Mouse (Mus musculus): ENCODE data around the gene Thada.
A peak's percentile ranks its signal among the peaks of the same experiment; 100 is the strongest.
"Not testable (repeated sequence)": the region's sequence is repeated elsewhere in the genome, so short reads cannot be mapped to it uniquely, and the experiment has no call there.

Gene Thada

GRCm38 (mm10) chr17:84342299-84342817 lies 123.6 kb downstream of the Thada start:
- DNase-seq (ENCODE audit: low spot score) = peak; percentile 49

DNA sequence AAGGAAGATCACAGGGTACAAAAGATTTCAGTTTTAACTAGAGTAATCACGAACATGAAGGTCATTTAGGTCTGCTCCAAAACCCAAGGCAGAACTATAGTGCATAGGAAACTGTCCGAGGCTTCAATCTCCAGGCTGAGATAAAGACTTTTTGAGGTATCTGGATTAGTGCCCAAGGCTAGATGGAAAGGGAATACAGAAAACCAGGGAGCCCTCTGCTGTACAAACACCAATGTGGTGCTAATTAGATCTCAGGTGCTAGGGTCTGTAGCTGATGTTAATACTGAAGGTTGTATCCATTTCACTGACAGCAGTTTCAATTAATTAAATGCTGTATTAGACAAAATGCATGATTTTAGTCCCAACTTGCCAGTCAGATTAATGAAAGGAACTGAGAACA lies 124.3 kb downstream of the Thada start:
- DNase-seq (ENCODE audit: low spot score) = no peak

- DNase-seq (ENCODE audit: low spot score) = no peak
Observed at GRCm38 (mm10) chr17:84340574-84340973, 125.4 kb downstream of the Thada start.

DNA sequence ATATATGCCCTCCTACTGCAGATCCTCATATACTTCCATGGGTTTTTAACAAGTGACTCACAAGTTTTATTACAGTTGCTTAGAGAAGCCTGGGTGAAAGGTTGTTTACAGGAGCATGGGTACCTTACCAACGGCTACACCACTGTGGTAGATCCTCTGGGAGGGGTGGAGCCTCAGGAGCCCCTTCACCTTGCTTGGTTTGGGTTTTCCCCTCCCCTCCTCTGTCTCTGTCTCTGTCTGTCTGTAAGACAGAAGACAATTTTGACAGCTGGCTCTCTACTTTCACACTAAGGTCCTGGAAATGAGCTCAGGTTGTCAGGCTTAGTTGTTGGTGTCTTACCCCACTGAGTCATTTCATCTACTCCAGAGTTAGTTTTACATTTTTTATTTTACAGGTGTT lies 130.0 kb downstream of the Thada start:
- DNase-seq (ENCODE audit: low spot score) = no peak

DNA sequence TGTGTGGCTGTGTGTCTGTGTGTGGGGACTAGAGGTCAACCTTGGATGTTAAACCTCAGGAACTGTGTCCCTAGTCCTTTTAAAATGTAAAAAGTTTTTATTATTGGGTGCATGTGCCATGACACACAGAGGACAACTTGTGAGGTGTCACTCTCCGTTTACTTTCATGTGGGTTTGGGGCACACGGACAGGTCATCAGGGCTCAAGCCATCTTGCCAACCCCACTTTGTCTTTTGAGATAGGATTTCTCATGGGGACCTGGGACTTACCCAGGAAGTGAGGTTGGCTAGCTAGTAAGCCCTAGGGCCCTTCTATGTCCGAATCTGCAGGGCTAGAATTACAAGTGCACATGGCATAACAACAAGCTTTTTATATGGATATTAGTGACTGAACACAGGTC lies 130.9 kb downstream of the Thada start:
- DNase-seq (ENCODE audit: low spot score) = no peak

DNA sequence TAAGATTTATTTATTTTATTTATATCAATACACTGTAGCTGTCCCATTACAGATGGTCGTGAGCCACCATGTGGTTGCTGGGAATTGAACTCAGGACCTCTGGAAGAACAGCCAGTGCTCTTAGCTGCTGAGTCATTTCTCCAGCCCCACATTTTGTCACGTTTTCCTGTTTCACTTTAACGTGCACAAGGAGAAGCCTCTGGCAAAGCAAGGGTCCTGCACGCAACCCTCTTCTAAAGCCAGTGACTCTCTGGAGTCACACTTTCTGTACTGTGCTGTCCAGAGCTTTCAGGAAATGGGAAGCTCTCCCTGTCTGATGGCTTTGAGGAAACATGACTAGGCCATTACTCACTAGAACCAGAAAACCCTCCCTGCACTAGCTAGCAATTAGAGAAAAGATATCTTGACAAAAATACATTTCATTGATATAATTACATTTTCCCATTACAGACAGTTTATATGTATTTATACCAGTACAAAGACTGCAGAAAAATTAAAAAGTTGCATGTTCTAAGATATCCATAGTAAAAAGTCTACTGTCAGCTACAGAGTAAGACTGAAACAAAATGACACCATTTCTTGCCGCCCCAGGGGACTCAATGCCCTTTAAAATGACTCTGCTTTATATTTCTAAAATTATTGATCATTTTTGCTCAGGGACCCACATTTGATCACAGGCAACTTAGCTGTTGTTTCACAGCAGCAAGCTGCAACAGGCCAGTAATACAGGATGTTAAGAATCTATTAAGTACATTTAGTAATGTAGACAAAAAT lies 131.6 kb downstream of the Thada start:
- DNase-seq (ENCODE audit: low spot score) = no peak

DNA sequence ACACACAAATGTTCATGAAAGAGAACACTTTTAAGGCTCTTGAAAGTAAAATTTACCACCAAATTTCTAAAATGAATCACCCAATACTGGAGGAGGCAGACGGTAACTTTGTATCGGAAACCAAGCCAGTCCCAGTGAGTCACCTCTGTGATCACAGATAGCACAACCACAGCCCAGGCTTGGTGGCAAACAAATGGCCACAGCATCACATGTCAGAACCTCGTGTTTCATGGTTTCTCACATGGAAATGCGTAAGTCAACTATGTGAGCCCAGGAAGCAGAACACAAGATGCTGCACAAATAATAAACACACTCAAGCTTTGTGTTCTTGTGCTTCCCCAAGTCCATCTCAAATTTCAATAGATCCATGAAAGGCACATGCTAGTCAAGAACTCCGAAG lies 133.1 kb downstream of the Thada start:
- DNase-seq (ENCODE audit: low spot score) = no peak

DNA sequence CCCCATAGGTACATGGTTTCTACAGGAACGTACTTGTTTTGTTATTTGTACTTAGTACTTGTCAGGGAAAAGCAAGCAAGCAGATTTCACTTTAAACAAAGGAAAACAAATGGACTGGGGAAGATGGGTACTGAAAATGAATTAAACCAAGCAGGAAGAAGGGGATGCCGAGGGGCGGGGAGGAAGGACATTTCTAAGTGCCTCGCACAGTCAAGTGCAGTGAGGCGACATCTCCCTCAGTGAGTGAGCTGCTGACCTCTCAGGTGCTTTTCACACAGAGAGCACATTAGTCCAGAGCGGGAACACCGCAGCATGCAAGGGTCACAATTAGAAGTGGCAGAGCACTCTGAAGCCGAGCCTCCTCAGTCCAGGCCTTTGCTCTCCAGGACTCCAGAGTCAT lies 135.0 kb downstream of the Thada start:
- no peak for DNase-seq (ENCODE audit: low spot score)

- DNase-seq (ENCODE audit: low spot score) = no peak
Observed at GRCm38 (mm10) chr17:84330506-84330905, 135.5 kb downstream of the Thada start.

DNA sequence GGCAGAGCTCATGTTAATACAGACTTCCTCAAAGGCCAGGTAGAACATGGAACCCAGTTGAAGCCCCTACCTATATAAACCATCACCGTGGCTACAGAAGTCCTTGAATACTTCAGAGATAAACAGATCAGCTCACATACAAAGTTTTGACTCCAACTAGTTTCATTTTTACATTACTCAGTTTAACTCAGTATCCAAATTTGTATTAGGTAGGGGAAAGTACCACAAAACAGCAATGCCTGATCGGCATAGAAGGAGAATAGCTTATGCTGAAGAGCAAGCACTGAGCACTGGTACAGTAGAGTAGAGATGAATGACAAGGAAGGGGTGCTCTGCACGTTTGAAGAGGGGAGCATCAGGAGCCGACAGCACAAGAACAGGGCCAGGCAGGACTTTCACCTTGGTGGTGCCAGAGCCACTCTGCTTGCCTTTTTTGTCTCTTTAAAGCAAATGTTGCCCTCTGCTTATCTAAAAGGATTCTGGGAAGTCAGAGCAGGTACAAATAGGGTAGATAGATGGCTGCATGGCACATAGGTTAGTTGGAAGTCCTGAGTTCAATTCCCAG lies 136.0 kb downstream of the Thada start:
- no peak for DNase-seq (ENCODE audit: low spot score)

DNA sequence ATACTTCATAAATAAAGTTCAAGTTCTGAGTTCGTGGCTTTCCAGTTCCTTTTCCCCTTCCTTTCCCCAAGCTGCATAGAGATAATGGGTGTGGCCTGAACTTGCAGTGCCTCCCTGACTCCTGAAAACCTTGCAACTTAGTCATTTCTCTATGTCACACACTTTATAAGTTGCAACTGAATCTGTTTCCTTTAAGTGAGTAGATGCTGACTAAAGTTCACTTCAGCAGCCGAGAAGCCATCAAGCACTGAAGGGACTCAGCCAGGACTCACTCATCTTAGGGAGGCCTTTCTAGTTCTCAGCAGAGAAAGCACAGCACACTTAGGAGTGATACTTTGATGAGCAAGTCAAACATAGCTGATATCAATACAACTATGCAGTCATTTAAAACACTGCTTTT lies 137.5 kb downstream of the Thada start:
- DNase-seq (ENCODE audit: low spot score) = no peak

DNA sequence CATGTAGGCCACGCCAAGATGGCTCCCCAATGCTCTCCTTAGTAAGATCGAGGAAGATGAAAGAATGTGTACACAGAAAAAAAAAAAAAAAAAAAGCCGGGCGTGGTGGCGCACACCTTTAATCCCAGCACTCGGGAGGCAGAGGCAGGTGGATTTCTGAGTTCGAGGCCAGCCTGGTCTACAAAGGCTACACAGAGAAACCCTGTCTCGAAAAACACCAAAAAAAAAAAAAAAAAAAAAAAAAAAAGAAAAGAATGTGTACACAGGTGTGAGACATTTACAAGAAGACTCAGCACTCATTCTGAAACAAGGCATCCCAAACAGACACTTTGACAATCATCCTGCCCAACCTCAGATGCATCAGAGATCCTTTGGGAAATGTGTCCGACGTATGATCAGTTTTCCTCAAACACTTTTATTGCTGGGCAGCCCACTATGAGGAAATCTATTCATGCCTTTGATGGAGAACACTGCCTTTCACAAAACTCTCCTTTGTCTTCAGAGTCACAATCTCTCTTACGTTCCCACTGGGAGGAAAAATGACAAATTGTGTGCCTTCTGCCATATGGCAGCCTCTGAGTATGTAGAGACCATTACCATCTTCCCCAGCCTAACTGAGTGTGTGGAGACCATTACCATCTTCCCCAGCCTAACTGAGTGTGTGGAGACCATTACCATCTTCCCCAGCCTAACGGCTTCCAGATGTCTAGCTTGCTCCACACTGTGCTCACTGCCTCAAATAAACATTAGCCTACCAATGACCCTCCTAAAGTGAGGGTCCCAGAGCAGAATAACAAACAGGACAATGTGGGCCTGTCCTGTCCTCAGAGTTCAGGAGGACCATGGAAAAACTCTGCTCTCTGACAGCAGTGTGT lies 138.7 kb downstream of the Thada start:
- peak; percentile 75 for DNase-seq (ENCODE audit: low spot score)

- DNase-seq (ENCODE audit: low spot score) = no peak
Observed at GRCm38 (mm10) chr17:84322176-84322575, 143.8 kb downstream of the Thada start.

DNA sequence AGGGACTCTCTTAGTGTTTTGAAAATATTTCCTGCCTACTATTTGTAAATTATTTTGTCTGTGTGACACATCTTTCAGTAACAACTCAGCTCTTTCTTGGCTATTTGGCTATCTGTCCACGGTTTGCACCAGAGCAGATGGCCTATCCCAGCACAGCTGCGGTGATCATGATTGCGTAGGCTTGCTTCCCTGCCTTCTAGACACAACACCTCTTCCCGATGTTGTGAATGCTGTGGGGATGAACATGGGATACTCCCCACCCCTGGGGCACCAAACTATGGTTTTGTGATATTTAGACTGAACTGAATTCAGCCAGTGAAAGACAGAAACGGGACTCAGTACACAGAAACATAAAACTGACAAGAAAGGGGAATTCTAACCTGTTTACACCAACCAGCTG lies 144.7 kb downstream of the Thada start:
- no peak for DNase-seq (ENCODE audit: low spot score)

DNA sequence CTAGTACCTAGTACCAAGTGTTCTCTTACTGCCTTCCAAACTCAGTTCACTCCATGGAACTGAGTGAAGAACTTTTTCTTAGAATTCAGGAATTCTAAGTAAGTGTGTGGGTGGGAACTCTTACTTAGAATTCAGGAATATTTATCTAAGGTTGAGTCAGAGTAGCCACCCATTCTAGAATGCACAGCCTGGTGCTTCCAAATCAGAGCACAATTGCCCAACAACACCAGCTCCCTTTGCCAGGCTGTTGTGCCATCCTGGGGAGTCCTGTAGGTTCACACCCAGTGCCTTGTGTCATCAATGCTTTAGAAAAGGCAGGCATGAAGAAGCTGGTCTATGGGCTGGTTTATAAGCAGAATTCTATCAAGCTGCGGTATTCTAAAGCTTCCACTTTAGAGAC lies 145.4 kb downstream of the Thada start:
- no peak for DNase-seq (ENCODE audit: low spot score)

- DNase-seq (ENCODE audit: low spot score) = no peak
Observed at GRCm38 (mm10) chr17:84314341-84314740, 151.7 kb downstream of the Thada start.

DNA sequence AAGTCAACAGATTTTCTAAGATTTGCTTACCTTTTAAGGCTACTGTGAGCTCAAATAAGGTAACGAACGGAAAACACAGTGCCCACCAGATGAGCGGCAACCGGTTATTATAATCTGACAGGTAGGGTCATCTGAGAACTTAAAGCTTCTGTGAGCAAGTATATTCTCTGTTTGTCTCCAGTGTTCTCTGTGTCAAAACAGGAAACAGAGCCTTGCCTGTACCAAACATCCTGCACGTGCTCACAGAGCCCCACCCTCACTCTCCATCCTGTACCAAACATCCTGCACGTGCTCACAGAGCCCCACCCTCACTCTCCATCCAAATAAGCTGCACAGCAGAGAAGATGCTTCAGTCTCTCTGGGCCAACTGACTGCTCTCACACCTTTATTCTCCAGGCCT lies 152.5 kb downstream of the Thada start:
- DNase-seq (ENCODE audit: low spot score) = no peak

GRCm38 (mm10) chr17:84306151-84306550 lies 159.9 kb downstream of the Thada start:
- DNase-seq (ENCODE audit: low spot score) = no peak

GRCm38 (mm10) chr17:84305074-84305473 lies 160.9 kb downstream of the Thada start:
- no peak for DNase-seq (ENCODE audit: low spot score)

- DNase-seq (ENCODE audit: low spot score) = no peak
Observed at GRCm38 (mm10) chr17:84304141-84304540, 161.9 kb downstream of the Thada start.

- no peak for DNase-seq (ENCODE audit: low spot score)
Observed at GRCm38 (mm10) chr17:84297976-84298375, 168.0 kb downstream of the Thada start.

- no peak for DNase-seq (ENCODE audit: low spot score)
Observed at GRCm38 (mm10) chr17:84293221-84293620, 172.8 kb downstream of the Thada start.

GRCm38 (mm10) chr17:84291228-84291627 lies 174.8 kb downstream of the Thada start:
- DNase-seq (ENCODE audit: low spot score) = not testable (repeated sequence)
